Mouse (Mus musculus) testis, adult 2 months (tissue): Measurements from ENCODE around the gene Msx1. TPM values are rescaled to one million over a fixed set of nuclear protein-coding genes. Genes with fewer than 3 reads are reported as not detected.

Source experiments
- H3K27ac ChIP-seq: fragments of 200-500 bp; 2 replicates; pipeline ENCODE4 v1.5.1; 2012; ENCODE audit warnings: low read depth, low read length; ENCODE audit not compliant: control insufficient read depth, insufficient read depth
- H3K27me3 ChIP-seq: fragments of 200-500 bp; 2 replicates; pipeline ENCODE4 v1.6.1; 2012; ENCODE audit warnings: mild to moderate bottlenecking, low read length, moderate library complexity; ENCODE audit not compliant: control insufficient read depth, insufficient read depth
- H3K36me3 ChIP-seq: fragments of 200-500 bp; 2 replicates; pipeline ENCODE4 v1.6.1; 2012; ENCODE audit warnings: mild to moderate bottlenecking, low read length; ENCODE audit not compliant: control insufficient read depth, insufficient read depth
- H3K4me1 ChIP-seq: fragments of 200-500 bp; 2 replicates; pipeline ENCODE4 v1.6.1; 2012; ENCODE audit warnings: low read length; ENCODE audit not compliant: control insufficient read depth, insufficient read depth
- H3K4me3 ChIP-seq: fragments of 200-500 bp; 2 replicates; pipeline ENCODE4 v1.5.1; 2012; ENCODE audit warnings: low read depth, mild to moderate bottlenecking, low read length, moderate library complexity, mixed read lengths; ENCODE audit not compliant: control insufficient read depth
- CTCF ChIP-seq: fragments of 200-500 bp; IDR thresholded peaks from 2 replicates; pipeline ENCODE4 v1.5.1; 2012; ENCODE audit warnings: low read depth, mild to moderate bottlenecking, inconsistent platforms, low read length, moderate library complexity; ENCODE audit not compliant: control insufficient read depth, insufficient read depth, insufficient replicate concordance
- POLR2A ChIP-seq: fragments of 200-500 bp; IDR thresholded peaks from 2 replicates; pipeline ENCODE4 v1.6.1; 2012; ENCODE audit warnings: low read depth, mild to moderate bottlenecking, inconsistent platforms, low read length, moderate library complexity; ENCODE audit not compliant: control insufficient read depth
- polyA plus RNA-seq: library from polyadenylated mRNA; depleted of rRNA; stranded (reverse); fragments of >200 nt; gene quantifications from 2 replicates; pipeline ENCODE4 v1.2.3, GENCODE M21; 2012; rRNA removed

The Msx1 gene
- 0.18 TPM in 1 of 2 replicates, not detected in the other for polyA plus RNA-seq

GRCm38 (mm10) chr5:37824461-37824795, at the start of gene Msx1:
Gene Msx1, minus strand, starts transcription at chr5:37824583.
- Histone ChIP-seq H3K36me3 (no peaks in the 10 kb centered on the region), H3K27me3 (peaks cover 34% of the 10 kb centered on the region), H3K4me3 (peak within 1 kb of the TSS; percentile 35), H3K27ac (no peak within 1 kb of the TSS), H3K4me1 (peaks cover 33% of the 10 kb centered on the region)
- TF ChIP-seq CTCF: no peak
- no peak for TF ChIP-seq POLR2A

GRCm38 (mm10) chr5:37865471-37865870, 41.1 kb upstream of the Msx1 start:
- Histone ChIP-seq H3K4me1 (no peaks in the 10 kb centered on the region), H3K27ac (no peak overlapping the region), H3K27me3 (no peaks in the 10 kb centered on the region), H3K36me3 (no peaks in the 10 kb centered on the region), H3K4me3 (peak overlapping the region; percentile 65)
- TF ChIP-seq CTCF (no peak), POLR2A (peak; percentile 18; the same call in 1 of the 2 replicates)

- no peak for TF ChIP-seq CTCF
- TF ChIP-seq POLR2A: no peak
- no peak overlapping the region for H3K27ac ChIP-seq
- no peaks in the 10 kb centered on the region for H3K36me3 ChIP-seq
- no peaks in the 10 kb centered on the region for H3K4me1 ChIP-seq
- no peaks in the 10 kb centered on the region for H3K27me3 ChIP-seq
- peak overlapping the region; percentile 21 for H3K4me3 ChIP-seq
These were observed 39.9 kb upstream of the Msx1 start for GRCm38 (mm10) chr5:37864309-37864708.

GRCm38 (mm10) chr5:37860846-37861245, 36.5 kb upstream of the Msx1 start:
- no peaks in the 10 kb centered on the region for H3K27me3 ChIP-seq
- no peaks in the 10 kb centered on the region for H3K36me3 ChIP-seq
- TF ChIP-seq CTCF: no peak
- TF ChIP-seq POLR2A: no peak
- no peak overlapping the region for H3K4me3 ChIP-seq
- no peaks in the 10 kb centered on the region for H3K4me1 ChIP-seq
- H3K27ac ChIP-seq: no peak overlapping the region

- H3K36me3 ChIP-seq: no peaks in the 10 kb centered on the region
- H3K4me3 ChIP-seq: no peak overlapping the region
- no peak overlapping the region for H3K27ac ChIP-seq
- no peaks in the 10 kb centered on the region for H3K4me1 ChIP-seq
- no peaks in the 10 kb centered on the region for H3K27me3 ChIP-seq
- TF ChIP-seq CTCF: no peak
- no peak for TF ChIP-seq POLR2A
These were observed 35.9 kb upstream of the Msx1 start for GRCm38 (mm10) chr5:37860151-37860721.

- no peaks in the 10 kb centered on the region for H3K4me1 ChIP-seq
- no peak overlapping the region for H3K27ac ChIP-seq
- no peak for TF ChIP-seq CTCF
- no peak for TF ChIP-seq POLR2A
- no peaks in the 10 kb centered on the region for H3K27me3 ChIP-seq
- no peaks in the 10 kb centered on the region for H3K36me3 ChIP-seq
- no peak overlapping the region for H3K4me3 ChIP-seq
These were observed 33.6 kb upstream of the Msx1 start for GRCm38 (mm10) chr5:37857763-37858545.

DNA sequence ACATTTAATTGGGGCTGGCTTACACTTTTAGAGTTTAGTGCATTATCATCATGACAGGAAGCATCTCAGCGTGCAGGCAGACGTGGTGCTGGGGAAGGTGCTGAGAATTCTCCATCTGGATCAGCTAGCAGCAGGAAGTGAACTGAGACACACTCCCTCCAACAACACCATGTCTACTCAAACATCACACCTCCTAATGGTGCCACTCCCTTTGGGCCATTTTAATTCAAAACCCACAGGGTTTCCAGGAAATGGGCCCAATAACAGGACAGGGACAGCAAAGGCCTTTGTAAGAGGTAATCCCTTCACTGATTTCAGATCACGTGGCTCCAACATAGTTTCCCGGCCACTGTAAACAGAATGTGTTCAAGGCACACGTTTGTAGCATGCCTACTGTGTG, 31.7 kb upstream of the Msx1 start:
- H3K27ac ChIP-seq: no peak overlapping the region
- no peaks in the 10 kb centered on the region for H3K36me3 ChIP-seq
- TF ChIP-seq POLR2A (no peak), CTCF (no peak)
- H3K27me3 ChIP-seq: no peaks in the 10 kb centered on the region
- no peaks in the 10 kb centered on the region for H3K4me1 ChIP-seq
- H3K4me3 ChIP-seq: no peak overlapping the region
